In the genomic region with DNA sequence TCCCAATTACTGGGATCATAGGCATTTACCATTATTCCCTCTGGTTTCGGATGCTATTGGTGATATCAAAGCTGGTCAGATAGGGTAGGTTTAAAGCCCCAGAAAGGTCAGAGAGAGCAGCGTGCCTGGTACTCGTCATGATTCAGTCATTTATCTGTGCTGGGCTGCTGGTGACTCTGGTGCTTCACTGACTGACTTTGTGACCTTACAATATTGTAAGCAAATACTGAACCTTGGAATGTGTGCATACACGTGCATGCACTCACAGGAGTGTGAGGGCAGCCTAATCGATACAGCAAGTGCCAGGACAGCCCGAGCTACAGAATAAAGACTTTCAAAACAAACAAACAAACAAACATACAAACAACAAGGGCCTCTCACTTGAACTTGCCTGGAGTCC, we compare ENCODE assay signal across 11 mouse cellular contexts. TPM values are rescaled to one million over a fixed set of nuclear protein-coding genes. Genes with fewer than 3 reads are reported as not detected.
DNase-seq lines count a peak whose midpoint lies in the region; ATAC-seq lines count a peak whose summit lies in the region.
"Had no signal": no experiment of that assay in that cellular context is flagged by ENCODE, and none has a peak within 500 bp of the region (broad histone marks: within the 10 kb centered on the region; RNA-seq: fewer than 3 reads in every experiment).

No protein-coding gene starts in this region.

- H3K9ac ChIP-seq in heart, embryonic 16.5 days (ENCODE audit: low read length), result 0 out of 2 replicates have a peak overlapping the region, but pooled peaks have one; percentile 80
- no peak overlapping the region for H3K9ac ChIP-seq in midbrain, embryonic 12.5 days (replicated peaks)
- H3K9ac ChIP-seq in midbrain, embryonic 14.5 days (replicated peaks; ENCODE audit: low read length), result no peak overlapping the region
- H3K9ac ChIP-seq in midbrain, embryonic 13.5 days (replicated peaks), result peak overlapping the region; percentile 66; the same call in 1 of the 2 replicates

- peak overlapping the region; percentile 83; the same call in 1 of the 2 replicates for H3K4me2 ChIP-seq in heart, embryonic 16.5 days (ENCODE audit: low read depth, low read length)
- H3K4me2 ChIP-seq in midbrain, embryonic 12.5 days (replicated peaks), result peak overlapping the region; percentile 91; the same call in 1 of the 2 replicates
- no peak overlapping the region for H3K4me2 ChIP-seq in midbrain, embryonic 14.5 days (ENCODE audit: low read length)
- no peak overlapping the region for H3K4me2 ChIP-seq in midbrain, embryonic 13.5 days (replicated peaks)

- peaks cover 7% of the 10 kb centered on the region; the same call in 1 of the 2 replicates for H3K36me3 ChIP-seq in heart, embryonic 16.5 days (ENCODE audit: control insufficient read depth, insufficient read depth)
- peaks cover 15% of the 10 kb centered on the region for H3K36me3 ChIP-seq in midbrain, embryonic 12.5 days
- peaks cover 14% of the 10 kb centered on the region for H3K36me3 ChIP-seq in midbrain, embryonic 14.5 days (ENCODE audit: control insufficient read depth, insufficient read depth, low read length)
- peaks cover 77% of the 10 kb centered on the region for H3K36me3 ChIP-seq in erythroblast, embryonic 14.5 days (ENCODE audit: control insufficient read depth)
- peaks cover 15% of the 10 kb centered on the region for H3K36me3 ChIP-seq in midbrain, embryonic 13.5 days

- H3K9me3 ChIP-seq in heart, embryonic 16.5 days (replicated peaks; ENCODE audit: control insufficient read depth, low read length), result no peaks in the 10 kb centered on the region
- no peaks in the 10 kb centered on the region for H3K9me3 ChIP-seq in midbrain, embryonic 12.5 days
- no peaks in the 10 kb centered on the region for H3K9me3 ChIP-seq in midbrain, embryonic 14.5 days (ENCODE audit: control insufficient read depth, low read length)
- no peaks in the 10 kb centered on the region for H3K9me3 ChIP-seq in erythroblast, embryonic 14.5 days (ENCODE audit: control insufficient read depth, low read length)
- no peaks in the 10 kb centered on the region for H3K9me3 ChIP-seq in midbrain, embryonic 13.5 days

- 63% methylated on average over 6 of the region's 6 CpGs for WGBS in heart, embryonic 16.5 days
- 90% methylated on average over 6 of the region's 6 CpGs for WGBS in midbrain, embryonic 12.5 days
- WGBS in midbrain, embryonic 14.5 days, result 85% methylated on average over 6 of the region's 6 CpGs
- WGBS in midbrain, embryonic 13.5 days, result 88% methylated on average over 6 of the region's 6 CpGs

- intact Hi-C loops in heart, postnatal 36 days (cut with DNase I), result loop anchor here (5.0 to 10.0 kb wide), 3 partner anchors 117 to 469 kb away; partner anchors contain the start of genes Mks1 and Mrps23

- no peak for ATAC-seq in heart, embryonic 16.5 days (replicated peaks; ENCODE audit: extremely low read depth, insufficient read depth, low FRiP score)
- no peak for ATAC-seq in midbrain, embryonic 12.5 days (ENCODE audit: low FRiP score, low read depth)
- ATAC-seq in midbrain, embryonic 14.5 days (ENCODE audit: low FRiP score, low TSS enrichment), result no peak
- ATAC-seq in midbrain, embryonic 13.5 days, result no peak

- peak overlapping the region; percentile 90 for H3K27ac ChIP-seq in heart, embryonic 16.5 days (ENCODE audit: low read length)
- no peak overlapping the region for H3K27ac ChIP-seq in midbrain, embryonic 12.5 days (replicated peaks)
- no peak overlapping the region for H3K27ac ChIP-seq in midbrain, embryonic 14.5 days (replicated peaks; ENCODE audit: low read depth, low read length)
- no peak overlapping the region for H3K27ac ChIP-seq in midbrain, embryonic 13.5 days

- H3K4me1 ChIP-seq in heart, embryonic 16.5 days (ENCODE audit: control insufficient read depth, insufficient read depth, low read length), result peaks cover 13% of the 10 kb centered on the region
- H3K4me1 ChIP-seq in midbrain, embryonic 12.5 days, result peaks cover 25% of the 10 kb centered on the region
- peaks cover 17% of the 10 kb centered on the region for H3K4me1 ChIP-seq in midbrain, embryonic 14.5 days (ENCODE audit: control insufficient read depth, insufficient read depth, low read length)
- H3K4me1 ChIP-seq in erythroblast, embryonic 14.5 days (ENCODE audit: control insufficient read depth), result peaks cover 84% of the 10 kb centered on the region
- H3K4me1 ChIP-seq in midbrain, embryonic 13.5 days (replicated peaks), result peaks cover 27% of the 10 kb centered on the region

- no peak for DNase-seq in heart, postnatal 36 days
- DNase-seq in midbrain, embryonic 14.5 days, result no peak
- no peak for DNase-seq in layer of hippocampus, adult 18-20 months (ENCODE audit: low spot score in 2 of 2)
- DNase-seq in layer of hippocampus, adult 8-10 months (ENCODE audit: low spot score in 2 of 2), result no peak
- DNase-seq: heart, postnatal 14 days; lung, adult 18-20 months; right cerebral cortex, adult 18-20 months had no signal

- H3K4me3 ChIP-seq in heart, embryonic 16.5 days (ENCODE audit: low read length), result no peak overlapping the region
- no peak overlapping the region for H3K4me3 ChIP-seq in midbrain, embryonic 12.5 days
- H3K4me3 ChIP-seq in midbrain, embryonic 14.5 days (replicated peaks; ENCODE audit: low read depth, low read length), result no peak overlapping the region
- peak overlapping the region; percentile 70 for H3K4me3 ChIP-seq in erythroblast, embryonic 14.5 days (replicated peaks)
- no peak overlapping the region for H3K4me3 ChIP-seq in midbrain, embryonic 13.5 days (replicated peaks)

- H3K27me3 ChIP-seq in heart, embryonic 16.5 days (ENCODE audit: control insufficient read depth, insufficient read depth, low read length), result no peaks in the 10 kb centered on the region
- H3K27me3 ChIP-seq in midbrain, embryonic 12.5 days, result peaks cover 23% of the 10 kb centered on the region
- H3K27me3 ChIP-seq in midbrain, embryonic 14.5 days (ENCODE audit: control insufficient read depth, insufficient read depth, low read length), result 0 out of 2 replicates have a peak, but pooled peaks cover 3% of the 10 kb centered on the region
- H3K27me3 ChIP-seq in erythroblast, embryonic 14.5 days (ENCODE audit: control insufficient read depth), result no peaks in the 10 kb centered on the region
- H3K27me3 ChIP-seq in midbrain, embryonic 13.5 days, result peaks cover 15% of the 10 kb centered on the region

RNA-seq across cellular contexts. Expression of gene Supt4a, which starts 1.7 kb away (rescaled TPM):
- 100 and 111 TPM in 2 replicates for polyA plus RNA-seq in heart, embryonic 16.5 days (2015; fragmentation: Nextera tagmentation; extraction: Ambion mirVana)
- 10 to 100 TPM; 46.5 to 55.3 TPM for total RNA-seq in heart, postnatal 36 days (2021)
- polyA plus RNA-seq in midbrain, embryonic 12.5 days (2016; fragmentation: Nextera tagmentation; extraction: Ambion mirVana), result 139 and 145 TPM in 2 replicates
- 150 and 163 TPM in 2 replicates for polyA plus RNA-seq in midbrain, embryonic 14.5 days (2014; fragmentation: Nextera tagmentation; extraction: Ambion mirVana)
- polyA plus RNA-seq in erythroblast, embryonic 14.5 days (2012), result 4.3 and 5.5 TPM in 2 replicates
- polyA plus RNA-seq in midbrain, embryonic 13.5 days (2015; fragmentation: Nextera tagmentation; extraction: Ambion mirVana), result 165 and 177 TPM in 2 replicates
- total RNA-seq in layer of hippocampus, adult 18-20 months (2021), result 10 to 100 TPM; 75.6 to 77.3 TPM
- total RNA-seq in layer of hippocampus, adult 8-10 months (2022), result 10 to 100 TPM; 61.3 to 76.3 (median 69.6) TPM

RNA-seq across cellular contexts. Expression of gene Tspoap1, which starts 24.6 kb away (rescaled TPM):
- 1.1 and 1.2 TPM in 2 replicates for polyA plus RNA-seq in heart, embryonic 16.5 days (2015; fragmentation: Nextera tagmentation; extraction: Ambion mirVana)
- under 1 TPM in 1 of 2 experiments, not detected in 1; 0.08 TPM for total RNA-seq in heart, postnatal 36 days (2021)
- polyA plus RNA-seq in midbrain, embryonic 12.5 days (2016; fragmentation: Nextera tagmentation; extraction: Ambion mirVana), result 40.6 and 43.5 TPM in 2 replicates
- polyA plus RNA-seq in midbrain, embryonic 14.5 days (2014; fragmentation: Nextera tagmentation; extraction: Ambion mirVana), result 54.5 and 63.4 TPM in 2 replicates
- polyA plus RNA-seq in erythroblast, embryonic 14.5 days (2012), result 0.47 and 0.71 TPM in 2 replicates
- polyA plus RNA-seq in midbrain, embryonic 13.5 days (2015; fragmentation: Nextera tagmentation; extraction: Ambion mirVana), result 41.1 and 48.7 TPM in 2 replicates
- 100 to 1,000 TPM; 128 to 144 TPM for total RNA-seq in layer of hippocampus, adult 18-20 months (2021)
- total RNA-seq in layer of hippocampus, adult 8-10 months (2022), result 100 to 1,000 TPM; 145 to 183 (median 166) TPM

RNA-seq across cellular contexts. Expression of gene Mpo, which starts 57.7 kb away (rescaled TPM):
- 1.0 and 2.9 TPM in 2 replicates for polyA plus RNA-seq in heart, embryonic 16.5 days (2015; fragmentation: Nextera tagmentation; extraction: Ambion mirVana)
- total RNA-seq in heart, postnatal 36 days (2021), result not detected
- 0.97 and 1.2 TPM in 2 replicates for polyA plus RNA-seq in midbrain, embryonic 12.5 days (2016; fragmentation: Nextera tagmentation; extraction: Ambion mirVana)
- 0.47 TPM in 1 of 2 replicates, not detected in the other for polyA plus RNA-seq in midbrain, embryonic 14.5 days (2014; fragmentation: Nextera tagmentation; extraction: Ambion mirVana)
- polyA plus RNA-seq in erythroblast, embryonic 14.5 days (2012), result 3.6 and 4.5 TPM in 2 replicates
- 0.31 and 0.41 TPM in 2 replicates for polyA plus RNA-seq in midbrain, embryonic 13.5 days (2015; fragmentation: Nextera tagmentation; extraction: Ambion mirVana)
- under 1 TPM in 1 of 2 experiments, not detected in 1; 0.22 TPM for total RNA-seq in layer of hippocampus, adult 18-20 months (2021)
- total RNA-seq in layer of hippocampus, adult 8-10 months (2022), result under 1 TPM in 1 of 4 experiments, not detected in 3; 0.79 TPM

Comparison
In these comparisons a context has a peak if more than half of its experiments do, and no peak if none do; other contexts are left out.
1. H3K4me2 ChIP-seq: peak in heart, embryonic 16.5 days (single experiment) and midbrain, embryonic 12.5 days (single experiment); none in midbrain, embryonic 14.5 days (single experiment) and midbrain, embryonic 13.5 days (single experiment).
2. H3K9ac ChIP-seq: peak in heart, embryonic 16.5 days (single experiment) and midbrain, embryonic 13.5 days (single experiment); none in midbrain, embryonic 12.5 days (single experiment) and midbrain, embryonic 14.5 days (single experiment).
3. RNA of gene Supt4a, which starts 1.7 kb away (polyA plus RNA-seq): 165 to 177 TPM in midbrain, embryonic 13.5 days, 150 to 163 TPM in midbrain, embryonic 14.5 days, 139 to 145 TPM in midbrain, embryonic 12.5 days and 100 to 111 TPM in heart, embryonic 16.5 days; 4.3 to 5.5 TPM in erythroblast, embryonic 14.5 days; every median in the first group is over 10 times any median in the second.
4. RNA of gene Tspoap1, which starts 24.6 kb away (polyA plus RNA-seq): 54.5 to 63.4 TPM in midbrain, embryonic 14.5 days, 41.1 to 48.7 TPM in midbrain, embryonic 13.5 days and 40.6 to 43.5 TPM in midbrain, embryonic 12.5 days; 1.1 to 1.2 TPM in heart, embryonic 16.5 days and 0.47 to 0.71 TPM in erythroblast, embryonic 14.5 days; every median in the first group is over 10 times any median in the second.